Mouse (Mus musculus) small intestine, adult 2 months (tissue): ENCODE measurements at regions not wholly inside any gene's neighbourhood (a gene's known extent, or its start where the extent isn't known, plus 50 kb on each side); places are given as distances from the start of the nearest gene placed in this dataset.

Source experiments
- H3K27ac ChIP-seq: fragments of 200-500 bp; 2 replicates; pipeline ENCODE4 v1.5.1; 2012; ENCODE audit warnings: low read depth, low read length, control low read depth, inconsistent platforms; ENCODE audit not compliant: insufficient read depth
- H3K27me3 ChIP-seq: fragments of 200-500 bp; 2 replicates; pipeline ENCODE4 v1.6.1; 2012; ENCODE audit warnings: mild to moderate bottlenecking, moderate library complexity, low read length, inconsistent platforms; ENCODE audit not compliant: control insufficient read depth, insufficient read depth
- H3K36me3 ChIP-seq: fragments of 200-500 bp; 2 replicates; pipeline ENCODE4 v1.6.1; 2012; ENCODE audit warnings: mild to moderate bottlenecking, low read length, control low read depth, inconsistent platforms; ENCODE audit not compliant: control insufficient read depth, insufficient read depth
- H3K4me1 ChIP-seq: fragments of 200-500 bp; 2 replicates; pipeline ENCODE4 v1.6.1; 2012; ENCODE audit warnings: low read length, inconsistent platforms, mixed read lengths; ENCODE audit not compliant: control insufficient read depth, insufficient read depth, insufficient read length
- H3K4me3 ChIP-seq: fragments of 200-500 bp; 2 replicates; pipeline ENCODE4 v1.5.1; 2012; ENCODE audit warnings: low read depth, mild to moderate bottlenecking, control low read depth, inconsistent platforms, low read length, moderate library complexity
- CTCF ChIP-seq: fragments of 200-500 bp; IDR thresholded peaks from 2 replicates; pipeline ENCODE4 v1.5.1; 2012; ENCODE audit warnings: low read depth, mild to moderate bottlenecking, control low read depth, inconsistent platforms, low read length, moderate library complexity, mixed read lengths; ENCODE audit not compliant: insufficient replicate concordance, insufficient read length; ENCODE audit errors: extremely low read depth
- POLR2A ChIP-seq: fragments of 200-500 bp; IDR thresholded peaks from 2 replicates; pipeline ENCODE4 v1.6.1; 2012; ENCODE audit warnings: low read depth, mild to moderate bottlenecking, control low read depth, inconsistent platforms, low read length, moderate library complexity
- WGBS: fragments of 180-500 bp; shearing (Covaris S2); methylation state at CpG from one replicate; pipeline ENCODE4 v1.1.7; 2018; 5-methylcytosine and 5-hydroxymethylcytosine counted together

DNA sequence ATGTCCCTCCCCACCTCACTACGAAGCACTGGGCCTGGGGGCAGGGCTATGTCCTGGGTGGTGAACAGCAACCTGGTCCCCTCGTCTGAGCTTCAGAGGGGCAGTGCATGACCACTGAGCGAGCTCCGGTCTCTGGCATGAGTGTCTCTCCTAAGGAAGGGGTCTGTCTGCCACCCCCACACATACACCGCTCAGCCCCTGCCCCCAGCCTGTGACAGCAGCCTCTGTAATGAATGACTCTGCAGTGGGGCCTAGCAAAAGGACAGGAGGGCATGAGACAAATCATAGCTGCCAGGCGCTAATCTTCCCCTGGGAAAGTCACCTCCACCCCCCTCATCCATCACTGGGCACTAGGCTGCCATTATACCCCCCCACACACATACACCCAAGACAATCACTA is 87.4 kb downstream of the Mrm1 start:
- Histone ChIP-seq H3K4me1 (no peaks in the 10 kb centered on the region), H3K36me3 (no peaks in the 10 kb centered on the region), H3K27me3 (no peaks in the 10 kb centered on the region), H3K4me3 (no peak overlapping the region), H3K27ac (no peak overlapping the region)
- WGBS, result 82% methylated on average over 6 of the region's 6 CpGs
- no peak for TF ChIP-seq CTCF
- TF ChIP-seq POLR2A, result no peak

DNA sequence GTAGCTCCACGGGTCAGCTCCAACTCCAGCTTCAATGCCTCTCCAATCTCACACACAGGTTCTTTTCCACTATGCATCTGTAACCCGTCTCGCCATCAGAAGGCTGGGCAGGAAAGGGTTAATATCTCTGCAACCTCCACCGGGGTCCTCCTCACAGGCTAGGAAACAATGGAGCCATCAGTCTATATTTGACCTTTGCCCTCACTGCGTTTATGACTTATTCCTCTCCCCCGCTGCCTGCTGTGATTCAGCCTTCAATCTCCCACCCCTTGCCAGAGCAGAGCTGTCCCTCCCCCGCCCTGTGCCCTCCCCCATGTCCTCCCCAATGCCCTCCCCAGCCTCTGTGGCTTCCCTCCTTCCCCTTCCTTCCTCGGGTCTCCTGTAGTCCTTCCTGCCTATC is 89.1 kb downstream of the Mrm1 start:
- no peak overlapping the region for H3K27ac ChIP-seq
- H3K4me3 ChIP-seq, result no peak overlapping the region
- TF ChIP-seq CTCF (no peak), POLR2A (no peak)
- no peaks in the 10 kb centered on the region for H3K36me3 ChIP-seq
- H3K27me3 ChIP-seq, result no peaks in the 10 kb centered on the region
- no peaks in the 10 kb centered on the region for H3K4me1 ChIP-seq
- 16% methylated on average over 8 of the region's 8 CpGs for WGBS

DNA sequence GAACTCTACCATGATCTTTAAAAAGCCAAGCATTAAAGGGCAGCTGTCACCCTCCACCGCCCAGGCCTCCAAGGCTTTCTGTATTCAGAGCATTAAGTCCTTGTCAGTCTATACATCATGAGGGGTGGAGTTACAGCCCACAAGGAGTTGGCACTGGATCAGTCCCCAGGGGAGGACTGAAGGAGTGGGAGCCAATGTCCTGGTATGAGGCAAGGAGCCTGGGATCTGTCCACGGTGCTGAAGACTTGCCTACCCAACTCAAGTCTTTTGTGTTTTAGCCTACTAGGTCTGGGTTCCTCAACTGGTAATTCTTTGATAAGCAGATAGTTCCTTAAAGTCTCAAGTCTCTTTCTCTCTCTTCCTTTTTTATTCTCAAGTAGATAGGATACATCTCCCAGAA is 90.1 kb downstream of the Mrm1 start:
- Histone ChIP-seq H3K36me3 (no peaks in the 10 kb centered on the region), H3K4me1 (no peaks in the 10 kb centered on the region), H3K27me3 (no peaks in the 10 kb centered on the region), H3K27ac (no peak overlapping the region), H3K4me3 (no peak overlapping the region)
- 11% methylated on average over 2 of the region's 2 CpGs for WGBS
- TF ChIP-seq POLR2A (no peak), CTCF (no peak)

DNA sequence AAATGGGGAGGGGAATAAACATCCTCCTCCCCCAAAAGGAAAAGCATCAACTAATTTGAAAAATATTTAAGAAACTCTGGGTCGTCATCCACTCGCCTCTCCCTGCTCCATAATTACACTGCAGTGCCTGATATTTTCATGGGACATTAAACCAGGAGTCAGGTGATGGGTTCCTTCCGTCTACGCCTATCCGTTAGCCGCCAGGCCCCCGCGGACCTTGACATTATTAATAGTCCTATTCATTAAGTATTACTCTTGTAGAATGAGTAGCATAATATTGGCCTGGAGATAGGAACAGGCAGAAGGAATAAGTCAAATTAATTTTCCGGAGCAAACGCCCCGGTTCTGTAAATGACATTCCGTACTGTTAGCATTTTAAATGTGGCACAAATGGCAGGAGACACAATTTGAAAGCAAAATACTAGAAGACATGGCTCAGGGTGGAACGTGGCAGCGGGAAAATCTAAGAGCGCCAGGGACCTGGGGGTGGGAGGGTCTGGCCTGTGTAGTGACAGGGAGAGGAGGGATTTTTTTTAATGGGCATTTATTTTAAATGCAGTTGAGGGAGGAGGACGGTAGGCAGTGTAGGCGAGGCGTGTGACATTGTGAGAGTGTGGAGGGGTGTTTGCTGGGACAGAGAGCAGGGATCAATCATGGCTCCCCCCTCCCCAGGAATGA is 93.2 kb downstream of the Mrm1 start:
- H3K4me3 ChIP-seq, result no peak overlapping the region
- H3K27me3 ChIP-seq, result no peaks in the 10 kb centered on the region
- no peaks in the 10 kb centered on the region for H3K36me3 ChIP-seq
- H3K4me1 ChIP-seq, result no peaks in the 10 kb centered on the region
- H3K27ac ChIP-seq, result no peak overlapping the region
- WGBS, result 75% methylated on average over 18 of the region's 18 CpGs
- TF ChIP-seq CTCF, result no peak
- TF ChIP-seq POLR2A, result no peak

DNA sequence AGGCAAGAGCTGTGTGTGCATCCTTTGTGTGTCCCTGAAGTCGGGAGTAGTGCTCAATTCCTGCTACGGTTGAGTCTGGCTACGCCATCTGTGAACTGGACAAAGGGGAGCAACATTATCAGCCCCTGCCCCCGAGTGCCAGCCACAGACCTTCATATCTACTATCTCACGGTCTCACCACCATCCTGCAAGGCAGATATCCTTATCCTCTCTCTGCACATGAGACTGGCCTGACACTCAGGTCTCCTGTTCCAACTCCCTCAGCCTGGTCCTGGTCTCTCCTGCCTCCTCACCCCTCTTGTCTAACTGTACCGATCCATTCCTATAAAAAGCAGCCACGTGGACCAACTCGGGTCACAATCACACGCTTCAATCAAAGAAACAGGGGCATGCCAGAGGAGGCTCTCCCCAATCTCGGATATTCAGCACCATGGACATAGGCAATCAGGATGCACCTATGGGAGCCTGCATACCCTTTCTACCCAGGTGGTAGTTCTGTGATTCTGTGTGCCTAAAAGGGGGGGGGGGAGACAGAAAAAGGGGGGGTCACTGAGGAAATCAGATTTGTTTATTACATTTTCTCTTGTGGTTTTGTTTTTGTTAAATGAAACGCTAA is 94.0 kb downstream of the Mrm1 start:
- no peak overlapping the region for H3K4me3 ChIP-seq
- WGBS, result 42% methylated on average over 11 of the region's 11 CpGs
- no peak overlapping the region for H3K27ac ChIP-seq
- H3K36me3 ChIP-seq, result no peaks in the 10 kb centered on the region
- no peaks in the 10 kb centered on the region for H3K4me1 ChIP-seq
- no peak for TF ChIP-seq POLR2A
- no peak for TF ChIP-seq CTCF
- H3K27me3 ChIP-seq, result no peaks in the 10 kb centered on the region

DNA sequence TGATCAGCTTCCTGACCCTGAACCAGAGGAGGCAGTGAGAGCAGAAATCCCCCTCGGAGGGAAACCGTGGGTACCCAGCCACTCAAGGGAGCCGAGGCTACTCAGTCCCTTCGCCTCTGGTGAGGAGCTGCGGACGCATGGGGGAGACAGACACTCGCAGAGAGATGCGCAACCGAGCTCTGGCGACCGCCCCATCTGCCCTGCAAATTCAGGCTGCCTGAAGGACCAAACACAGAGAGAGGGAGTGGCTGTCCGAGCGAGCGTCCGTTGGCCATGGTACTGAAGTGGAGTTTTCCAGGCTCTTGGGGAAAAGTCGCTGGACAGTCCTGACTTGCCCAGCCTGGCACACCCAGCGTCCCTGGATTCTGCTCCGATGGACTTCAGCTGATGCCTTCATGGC is 95.2 kb downstream of the Mrm1 start:
- no peaks in the 10 kb centered on the region for H3K4me1 ChIP-seq
- H3K4me3 ChIP-seq, result no peak overlapping the region
- H3K27me3 ChIP-seq, result no peaks in the 10 kb centered on the region
- TF ChIP-seq CTCF (no peak), POLR2A (no peak)
- 5% methylated on average over 18 of the region's 18 CpGs for WGBS
- no peak overlapping the region for H3K27ac ChIP-seq
- no peaks in the 10 kb centered on the region for H3K36me3 ChIP-seq

DNA sequence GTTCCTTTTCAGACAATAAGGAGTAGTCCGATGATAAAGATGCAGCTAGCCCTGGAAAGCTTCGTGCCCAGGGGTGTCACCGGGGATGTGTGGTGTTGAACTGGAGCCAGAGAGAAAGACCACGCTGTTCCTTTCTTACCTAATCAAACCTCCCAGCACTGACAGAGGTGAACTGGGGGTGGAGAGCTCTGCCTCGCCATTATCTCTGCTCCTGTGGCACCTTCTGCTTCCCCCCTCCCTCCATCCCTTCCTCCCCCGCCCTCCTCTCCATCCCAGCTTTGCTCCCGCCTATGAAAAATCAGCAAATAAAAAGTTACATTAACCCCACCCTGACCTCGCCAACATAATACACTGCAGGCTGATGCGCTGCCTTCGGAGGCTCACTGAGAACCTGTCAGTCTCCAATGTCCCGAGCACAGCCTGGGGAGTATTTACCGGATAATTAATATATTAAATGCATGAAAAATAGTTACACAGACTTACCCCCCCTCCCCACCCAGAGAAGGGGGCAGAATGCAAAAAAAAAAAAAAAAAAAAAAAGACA is 96.6 kb downstream of the Mrm1 start:
- WGBS, result 49% methylated on average over 12 of the region's 12 CpGs
- H3K27me3 ChIP-seq, result no peaks in the 10 kb centered on the region
- H3K4me1 ChIP-seq, result no peaks in the 10 kb centered on the region
- no peaks in the 10 kb centered on the region for H3K36me3 ChIP-seq
- H3K4me3 ChIP-seq, result no peak overlapping the region
- no peak for TF ChIP-seq POLR2A
- no peak for TF ChIP-seq CTCF
- H3K27ac ChIP-seq, result no peak overlapping the region
